Mouse (Mus musculus): Measurements from ENCODE around the gene Plbd2. TPM values are rescaled to one million over a fixed set of nuclear protein-coding genes. Genes with fewer than 3 reads are reported as not detected.

The Plbd2 gene
- polyA plus RNA-seq, 1 experiment: 24.3 TPM

DNA sequence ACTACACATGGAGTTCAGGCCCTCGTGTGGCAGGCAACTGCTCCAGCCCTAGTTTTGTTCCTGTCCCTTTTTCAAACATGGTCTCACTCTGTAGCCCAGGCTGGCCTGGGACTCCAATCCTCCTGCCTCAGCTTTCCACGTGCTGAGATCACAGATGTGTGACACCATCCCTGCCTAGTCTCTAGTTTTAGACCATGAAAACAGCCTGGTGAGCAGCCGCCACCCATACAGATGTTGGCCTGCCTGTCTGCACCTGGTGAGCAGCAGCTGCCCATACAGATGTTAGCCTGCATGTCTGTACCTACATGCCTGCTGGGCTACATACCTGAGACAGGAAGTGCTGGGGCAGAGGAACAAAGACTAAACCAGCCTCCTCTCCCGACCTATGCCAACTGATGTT is 4.2 kb downstream of the Plbd2 start:
- TF ChIP-seq FLI1 (IDR thresholded peaks at IDR 0.05; ENCODE audit: low read length) (no peak), GATA1 (IDR thresholded peaks at IDR 0.05; ENCODE audit: borderline replicate concordance, low read length) (no peak)
- Histone ChIP-seq H3K9me3 (no peaks in the 10 kb centered on the region), H3K4me1 (peaks cover 28% of the 10 kb centered on the region), H3K36me3 (replicated peaks; ENCODE audit: low read length) (peaks cover 46% of the 10 kb centered on the region), H3K4me3 (replicated peaks) (no peak overlapping the region), H3K27me3 (replicated peaks) (peaks cover 3% of the 10 kb centered on the region)

DNA sequence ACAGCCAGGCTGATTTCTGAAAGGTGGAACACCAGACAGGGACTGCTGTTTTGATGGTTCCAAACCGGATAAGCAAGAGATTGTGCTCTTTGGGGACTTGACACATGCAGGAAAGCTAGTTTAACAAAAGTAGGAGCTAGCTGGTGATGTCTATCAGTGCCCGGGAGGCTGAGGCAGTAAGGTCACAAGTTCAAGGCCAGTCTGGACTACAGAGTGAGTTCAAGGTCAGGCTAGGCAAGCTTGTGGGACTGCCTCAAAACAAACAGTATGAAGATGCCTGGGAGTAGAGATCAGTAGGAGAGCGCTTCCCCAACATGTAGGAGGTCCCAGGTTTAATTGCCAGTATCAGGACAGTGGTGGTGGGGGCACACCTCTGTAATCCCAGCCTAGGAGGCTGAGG is 6.4 kb downstream of the Plbd2 start:
- H3K4me3 ChIP-seq (replicated peaks): no peak overlapping the region
- no peaks in the 10 kb centered on the region for H3K9me3 ChIP-seq
- peaks cover 2% of the 10 kb centered on the region for H3K27me3 ChIP-seq (replicated peaks)
- H3K36me3 ChIP-seq (replicated peaks; ENCODE audit: low read length): peaks cover 67% of the 10 kb centered on the region
- peaks cover 13% of the 10 kb centered on the region for H3K4me1 ChIP-seq
- TF ChIP-seq FLI1 (IDR thresholded peaks at IDR 0.05; ENCODE audit: low read length) (no peak), GATA1 (IDR thresholded peaks at IDR 0.05; ENCODE audit: borderline replicate concordance, low read length) (no peak)

DNA sequence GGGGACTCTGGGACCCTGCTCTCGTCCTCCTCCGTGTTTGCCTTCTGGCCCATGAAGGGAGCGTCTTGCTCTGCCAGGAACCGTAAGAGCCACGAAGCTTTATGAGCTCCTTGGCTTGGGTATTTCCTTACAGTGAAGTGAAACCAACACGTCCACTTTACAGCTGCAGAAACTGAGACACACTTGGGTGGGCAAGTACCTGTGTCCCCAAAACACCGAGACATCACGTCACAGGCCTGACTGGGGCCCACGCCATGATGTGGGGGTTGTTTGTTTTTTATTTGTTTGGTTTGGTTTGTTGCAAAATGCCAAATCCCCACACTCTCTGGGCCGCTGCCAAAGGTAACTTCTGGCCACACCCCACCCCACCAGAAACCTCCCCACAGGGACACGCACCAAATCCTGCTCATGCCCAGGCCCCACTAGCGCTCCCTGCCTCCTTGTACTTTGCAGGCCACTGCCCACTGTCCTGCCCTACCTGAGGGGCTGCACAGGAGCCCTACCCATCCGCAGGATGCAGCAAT is 7.7 kb downstream of the Plbd2 start:
- H3K36me3 ChIP-seq (replicated peaks; ENCODE audit: low read length): peaks cover 74% of the 10 kb centered on the region
- H3K4me3 ChIP-seq (replicated peaks): no peak overlapping the region
- no peaks in the 10 kb centered on the region for H3K9me3 ChIP-seq
- H3K27me3 ChIP-seq (replicated peaks): peaks cover 2% of the 10 kb centered on the region
- H3K4me1 ChIP-seq: peaks cover 6% of the 10 kb centered on the region; the same call in 1 of the 2 replicates
- TF ChIP-seq GATA1 (IDR thresholded peaks at IDR 0.05; ENCODE audit: borderline replicate concordance, low read length): no peak
- no peak for TF ChIP-seq FLI1 (IDR thresholded peaks at IDR 0.05; ENCODE audit: low read length)

DNA sequence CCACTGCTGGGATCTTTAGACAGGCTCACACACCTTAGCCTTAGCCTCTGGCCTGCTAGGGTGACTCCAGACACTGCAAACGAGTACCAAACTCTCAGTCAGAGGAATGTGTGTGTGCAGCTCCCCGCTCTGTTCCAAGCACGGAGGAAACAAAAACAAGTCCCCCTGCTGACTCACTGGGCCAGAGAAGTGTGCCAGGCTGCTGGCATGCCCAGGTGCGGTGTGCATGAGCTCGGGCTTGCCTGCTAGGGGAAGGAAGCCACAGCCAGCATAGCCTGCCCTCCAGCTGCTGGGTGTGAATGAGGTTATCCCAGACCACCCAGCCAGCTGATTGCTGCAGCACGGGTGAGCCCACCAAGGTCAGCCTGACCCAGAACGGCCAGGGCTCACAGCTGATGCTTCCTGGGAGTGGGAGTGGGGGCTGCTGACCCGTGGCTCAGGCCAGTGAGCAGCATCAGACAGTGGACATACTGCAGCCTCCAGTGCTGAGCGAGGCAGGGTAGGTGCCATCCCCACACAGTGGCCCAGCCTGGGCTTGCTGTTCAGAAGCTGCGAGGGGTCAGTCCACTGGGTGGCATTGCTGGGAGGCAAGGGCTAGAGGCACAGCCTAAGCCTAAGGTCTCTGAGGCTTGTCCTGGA is 8.2 kb downstream of the Plbd2 start:
- H3K4me3 ChIP-seq (replicated peaks): no peak overlapping the region
- TF ChIP-seq GATA1 (IDR thresholded peaks at IDR 0.05; ENCODE audit: borderline replicate concordance, low read length) (no peak), FLI1 (IDR thresholded peaks at IDR 0.05; ENCODE audit: low read length) (no peak)
- H3K9me3 ChIP-seq: no peaks in the 10 kb centered on the region
- peaks cover 80% of the 10 kb centered on the region for H3K36me3 ChIP-seq (replicated peaks; ENCODE audit: low read length)
- peaks cover 2% of the 10 kb centered on the region for H3K27me3 ChIP-seq (replicated peaks)
- peaks cover 6% of the 10 kb centered on the region; the same call in 1 of the 2 replicates for H3K4me1 ChIP-seq

DNA sequence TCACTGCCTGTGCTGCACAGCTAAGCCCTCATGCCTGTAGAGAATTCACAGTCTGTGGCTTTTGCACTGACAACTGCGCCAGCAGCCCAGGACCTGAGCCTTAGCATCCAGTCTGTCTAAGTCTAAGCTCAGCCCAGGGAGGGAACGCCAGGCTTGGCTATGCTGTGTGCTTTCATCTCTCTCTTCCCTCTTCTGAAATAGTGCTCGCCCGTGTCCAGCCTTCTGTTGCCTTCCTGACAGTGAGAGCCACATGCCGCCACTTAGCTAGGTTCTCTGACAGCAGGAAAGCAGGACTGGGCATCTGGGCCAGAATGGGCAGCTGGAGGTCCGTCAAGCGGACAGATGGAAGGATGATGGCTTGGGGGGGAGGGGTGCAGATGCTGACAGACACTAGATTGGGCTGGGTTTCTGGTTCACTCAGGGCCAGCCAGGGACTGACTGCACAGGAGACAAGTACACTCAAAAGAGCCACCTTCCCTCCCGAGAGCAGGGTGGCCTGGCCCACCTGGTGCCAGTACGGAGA is 9.5 kb downstream of the Plbd2 start:
- Histone ChIP-seq H3K4me1 (no peaks in the 10 kb centered on the region; the same call in 1 of the 2 replicates), H3K9me3 (no peaks in the 10 kb centered on the region), H3K27me3 (replicated peaks) (peaks cover 2% of the 10 kb centered on the region), H3K36me3 (replicated peaks; ENCODE audit: low read length) (peaks cover 76% of the 10 kb centered on the region), H3K4me3 (replicated peaks) (peak overlapping the region; percentile 20)
- TF ChIP-seq GATA1 (IDR thresholded peaks at IDR 0.05; ENCODE audit: borderline replicate concordance, low read length) (no peak), FLI1 (IDR thresholded peaks at IDR 0.05; ENCODE audit: low read length) (no peak)

DNA sequence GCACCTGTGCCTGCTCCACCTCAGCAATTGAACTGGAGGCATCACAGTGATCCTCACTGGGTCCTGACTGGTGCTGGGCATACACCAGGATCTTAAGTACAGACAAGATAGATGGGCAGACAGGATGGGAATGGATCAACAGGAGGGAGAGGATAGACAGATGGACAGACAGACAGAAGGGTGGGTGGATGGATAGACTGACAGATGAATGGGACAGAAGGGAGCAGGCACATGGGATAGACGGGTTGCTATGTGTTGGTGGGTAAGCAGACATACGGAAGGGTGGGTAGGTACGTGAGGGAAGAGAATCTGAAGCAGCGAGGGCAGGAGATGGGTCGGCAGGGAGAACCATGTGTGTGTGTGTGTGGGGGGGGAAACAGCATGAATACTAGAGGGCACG is 10.0 kb downstream of the Plbd2 start:
- TF ChIP-seq GATA1 (IDR thresholded peaks at IDR 0.05; ENCODE audit: borderline replicate concordance, low read length): no peak
- no peak for TF ChIP-seq FLI1 (IDR thresholded peaks at IDR 0.05; ENCODE audit: low read length)
- no peaks in the 10 kb centered on the region for H3K9me3 ChIP-seq
- peaks cover 2% of the 10 kb centered on the region for H3K27me3 ChIP-seq (replicated peaks)
- peak overlapping the region; percentile 20 for H3K4me3 ChIP-seq (replicated peaks)
- H3K36me3 ChIP-seq (replicated peaks; ENCODE audit: low read length): peaks cover 76% of the 10 kb centered on the region
- no peaks in the 10 kb centered on the region; the same call in 1 of the 2 replicates for H3K4me1 ChIP-seq

DNA sequence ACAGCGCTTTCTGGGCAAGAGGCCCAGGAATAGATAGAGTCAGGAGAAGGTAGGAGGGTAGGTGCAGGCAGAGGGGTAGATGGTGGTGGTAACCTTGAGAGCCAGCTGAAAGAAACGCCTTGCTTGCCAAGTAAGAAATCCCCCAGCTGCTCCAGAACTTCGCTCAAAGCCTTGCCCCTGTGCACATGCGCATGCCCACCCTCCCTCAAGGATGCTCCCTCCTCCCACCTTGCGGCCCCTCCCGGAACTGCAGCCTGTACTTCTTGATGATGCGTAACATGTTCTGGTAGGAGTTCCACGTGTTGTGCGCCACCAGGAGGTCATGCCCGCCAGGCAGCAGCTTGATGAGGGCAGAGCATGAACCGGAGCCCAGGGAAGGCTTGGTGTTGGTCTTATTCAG is 11.0 kb downstream of the Plbd2 start:
- H3K9me3 ChIP-seq: no peaks in the 10 kb centered on the region
- no peak overlapping the region for H3K4me3 ChIP-seq (replicated peaks)
- peaks cover 2% of the 10 kb centered on the region for H3K27me3 ChIP-seq (replicated peaks)
- H3K4me1 ChIP-seq: no peaks in the 10 kb centered on the region; the same call in 1 of the 2 replicates
- peaks cover 82% of the 10 kb centered on the region for H3K36me3 ChIP-seq (replicated peaks; ENCODE audit: low read length)
- TF ChIP-seq GATA1 (IDR thresholded peaks at IDR 0.05; ENCODE audit: borderline replicate concordance, low read length) (no peak), FLI1 (IDR thresholded peaks at IDR 0.05; ENCODE audit: low read length) (no peak)

DNA sequence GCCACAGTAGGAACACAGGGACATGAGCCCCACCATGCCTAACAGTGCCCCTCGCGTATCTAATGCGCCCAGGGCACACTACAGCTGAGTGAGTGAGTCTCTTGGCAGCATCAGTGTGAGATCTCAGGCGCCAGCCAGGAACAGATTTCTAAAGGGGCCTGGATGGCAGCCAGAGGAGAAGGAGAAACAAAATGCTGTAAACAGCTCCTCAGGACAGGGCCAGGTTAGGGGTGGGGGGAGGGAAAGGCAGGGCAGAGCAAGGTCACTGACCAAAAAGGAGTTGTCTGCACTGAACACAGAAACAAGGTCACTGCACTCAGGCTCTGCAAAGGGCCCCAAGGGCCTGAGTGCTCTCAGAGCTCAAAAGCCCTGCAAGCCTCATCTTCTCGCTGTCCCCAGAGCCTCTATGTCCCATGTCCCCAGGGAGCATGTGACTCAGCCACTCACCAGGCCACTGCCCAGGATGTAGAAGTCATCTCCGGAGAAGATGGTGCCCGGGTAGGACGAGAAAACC is 12.7 kb downstream of the Plbd2 start:
- H3K9me3 ChIP-seq: no peaks in the 10 kb centered on the region
- H3K27me3 ChIP-seq (replicated peaks): peaks cover 2% of the 10 kb centered on the region
- no peak overlapping the region for H3K4me3 ChIP-seq (replicated peaks)
- no peaks in the 10 kb centered on the region; the same call in 1 of the 2 replicates for H3K4me1 ChIP-seq
- no peak for TF ChIP-seq FLI1 (IDR thresholded peaks at IDR 0.05; ENCODE audit: low read length)
- TF ChIP-seq GATA1 (IDR thresholded peaks at IDR 0.05; ENCODE audit: borderline replicate concordance, low read length): no peak
- H3K36me3 ChIP-seq (replicated peaks; ENCODE audit: low read length): peaks cover 86% of the 10 kb centered on the region

DNA sequence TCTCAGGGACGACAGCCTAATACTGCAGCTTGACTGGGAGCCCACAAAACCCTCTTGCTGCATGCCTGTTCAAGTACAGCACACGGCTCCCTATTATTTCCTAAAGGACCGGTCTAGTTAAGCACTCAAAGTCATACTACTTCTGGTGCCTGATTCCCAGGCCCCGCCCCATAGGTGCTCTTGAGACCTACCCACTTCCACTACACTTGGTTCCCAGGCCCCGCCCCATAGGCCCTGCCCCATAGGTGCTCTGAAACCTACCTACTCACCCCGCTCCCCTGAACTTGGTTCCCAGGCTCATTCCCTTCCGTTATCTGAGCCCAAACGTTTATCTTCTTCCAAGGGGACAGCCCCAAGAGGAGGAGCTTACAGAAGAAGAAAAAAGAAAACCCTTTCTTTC is 15.6 kb downstream of the Plbd2 start:
- Histone ChIP-seq H3K9me3 (no peaks in the 10 kb centered on the region), H3K27me3 (replicated peaks) (no peaks in the 10 kb centered on the region), H3K36me3 (replicated peaks; ENCODE audit: low read length) (peaks cover 77% of the 10 kb centered on the region), H3K4me3 (replicated peaks) (no peak overlapping the region), H3K4me1 (no peaks in the 10 kb centered on the region)
- TF ChIP-seq GATA1 (IDR thresholded peaks at IDR 0.05; ENCODE audit: borderline replicate concordance, low read length) (no peak), FLI1 (IDR thresholded peaks at IDR 0.05; ENCODE audit: low read length) (no peak)

DNA sequence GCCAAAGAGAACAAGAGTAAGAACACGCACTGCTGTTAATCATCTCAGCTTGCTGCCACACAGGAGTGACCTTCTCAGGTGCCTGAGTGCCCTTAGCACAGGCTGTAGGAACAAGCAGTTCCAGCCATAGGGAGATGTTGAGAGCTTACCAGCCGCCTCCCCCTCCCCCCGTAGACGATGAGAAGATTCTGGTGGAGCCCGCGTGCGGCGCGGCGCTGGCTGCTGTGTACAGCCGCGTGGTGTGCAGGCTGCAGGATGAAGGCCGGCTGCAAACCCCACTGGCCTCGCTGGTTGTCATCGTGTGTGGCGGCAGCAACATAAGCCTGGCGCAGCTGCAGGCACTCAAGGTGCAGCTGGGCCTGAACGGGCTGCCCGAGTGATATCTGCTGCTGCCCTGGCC is 20.0 kb downstream of the Plbd2 start:
- H3K9me3 ChIP-seq: 0 out of 2 replicates have a peak, but pooled peaks cover 5% of the 10 kb centered on the region
- peaks cover 7% of the 10 kb centered on the region; the same call in 1 of the 2 replicates for H3K4me1 ChIP-seq
- peaks cover 32% of the 10 kb centered on the region for H3K27me3 ChIP-seq (replicated peaks)
- TF ChIP-seq GATA1 (IDR thresholded peaks at IDR 0.05; ENCODE audit: borderline replicate concordance, low read length) (no peak), FLI1 (IDR thresholded peaks at IDR 0.05; ENCODE audit: low read length) (no peak)
- peaks cover 46% of the 10 kb centered on the region for H3K36me3 ChIP-seq (replicated peaks; ENCODE audit: low read length)
- H3K4me3 ChIP-seq (replicated peaks): no peak overlapping the region
